Mouse (Mus musculus) spleen, adult 2 months (tissue): ENCODE measurements around the gene Bpifb9b.
"Not testable (repeated sequence)": the region's sequence is repeated elsewhere in the genome, so short reads cannot be mapped to it uniquely, and the experiment has no call there.

Experiments used
- CTCF ChIP-seq: fragments of 200-500 bp; IDR thresholded peaks from 2 replicates; pipeline ENCODE4 v1.5.1; 2011; ENCODE audit warnings: mild to moderate bottlenecking, inconsistent platforms; ENCODE audit not compliant: insufficient read depth, insufficient read length, insufficient replicate concordance; ENCODE audit errors: extremely low read depth
- POLR2A ChIP-seq: fragments of 200-500 bp; IDR thresholded peaks from 2 replicates; pipeline ENCODE4 v1.6.1; 2011; ENCODE audit warnings: low read depth, low read length, inconsistent platforms

GRCm38 (mm10) chr2:154294746-154295145, 12.3 kb upstream of the Bpifb9b start:
- 0 out of 2 replicates have a peak, but pooled peaks have one; percentile 25 for TF ChIP-seq CTCF
- TF ChIP-seq POLR2A: not testable (repeated sequence)
